Mouse (Mus musculus) C2C12 (cell line): ENCODE results near the gene Pnkp.

ENCODE experiments used
- CTCF ChIP-seq: IDR thresholded peaks from one replicate; pipeline ENCODE4 v1.5.1; 2011; ENCODE audit not compliant: control insufficient read depth, insufficient read depth, insufficient read length
- USF1 ChIP-seq: IDR thresholded peaks from one replicate; pipeline ENCODE4 v1.6.1; 2011; ENCODE audit warnings: low read depth, mild to moderate bottlenecking, control low read depth, moderate library complexity

GRCm38 (mm10) chr7:44867802-44868201 is 10.9 kb downstream of the Pnkp start:
- TF ChIP-seq CTCF (no peak), USF1 (no peak)
